In genomic region chr19:25105682-25106081, GRCm38 (mm10) we compare ENCODE assay signal across 27 mouse cellular contexts.
"Had no signal": no experiment of that assay in that cellular context is flagged by ENCODE, and none has a peak within 500 bp of the region (broad histone marks: within the 10 kb centered on the region; RNA-seq: fewer than 3 reads in every experiment).

No protein-coding gene starts in this region.

- H3K36me3 ChIP-seq: heart, embryonic 13.5 days; heart, embryonic 15.5 days; hindbrain, embryonic 13.5 days; hindbrain, embryonic 15.5 days; kidney, embryonic 15.5 days; limb, embryonic 10.5 days; limb, embryonic 12.5 days had no signal

- DNase-seq: gastrocnemius, postnatal 14 days; gastrocnemius, postnatal 36 days; heart, adult 2 months; heart, postnatal 14 days; heart, postnatal 36 days; kidney, adult 11 months; kidney, adult 2 months; kidney, adult 9 months; kidney, postnatal 14 days; kidney, postnatal 36 days; liver; liver, embryonic 13.5 days; liver, postnatal 0 days had no signal

- ATAC-seq: hindbrain, postnatal 0 days; liver, postnatal 0 days had no signal

- H3K4me2 ChIP-seq: heart, embryonic 11.5 days; heart, embryonic 13.5 days; heart, embryonic 15.5 days; hindbrain, embryonic 13.5 days; hindbrain, embryonic 15.5 days; kidney, embryonic 15.5 days; limb, embryonic 12.5 days; liver, embryonic 11.5 days; liver, embryonic 13.5 days; liver, embryonic 15.5 days had no signal

- H3K27me3 ChIP-seq: heart, embryonic 13.5 days; heart, embryonic 15.5 days; hindbrain, embryonic 13.5 days; hindbrain, embryonic 15.5 days; kidney, embryonic 15.5 days; limb, embryonic 12.5 days; liver, embryonic 13.5 days; liver, embryonic 15.5 days had no signal

- H3K4me1 ChIP-seq: heart, embryonic 15.5 days; hindbrain, embryonic 15.5 days; kidney, embryonic 15.5 days; liver, embryonic 15.5 days had no signal

- H3K4me3 ChIP-seq: heart, adult 2 months; heart, embryonic 13.5 days; heart, embryonic 15.5 days; hindbrain, embryonic 13.5 days; hindbrain, embryonic 15.5 days; kidney, embryonic 15.5 days; layer of hippocampus, adult 2 months; left cerebral cortex, adult 2 months; limb, embryonic 10.5 days; limb, embryonic 12.5 days; liver, embryonic 13.5 days; liver, embryonic 15.5 days had no signal

- H3K9ac ChIP-seq: heart, embryonic 13.5 days; heart, embryonic 15.5 days; hindbrain, embryonic 13.5 days; hindbrain, embryonic 15.5 days; kidney, embryonic 15.5 days; limb, embryonic 12.5 days; liver, embryonic 13.5 days; liver, embryonic 15.5 days; liver, postnatal 0 days had no signal

- H3K27ac ChIP-seq: heart, adult 2 months; heart, embryonic 13.5 days; heart, embryonic 15.5 days; hindbrain, embryonic 13.5 days; hindbrain, embryonic 15.5 days; hindbrain, postnatal 0 days; kidney, embryonic 15.5 days; kidney, postnatal 0 days; layer of hippocampus, adult 2 months; left cerebral cortex, adult 2 months; limb, embryonic 10.5 days; limb, embryonic 12.5 days; liver, embryonic 13.5 days; liver, embryonic 15.5 days had no signal

- H3K9me3 ChIP-seq: heart, embryonic 13.5 days; heart, embryonic 15.5 days; hindbrain, embryonic 13.5 days; hindbrain, embryonic 15.5 days; kidney, embryonic 15.5 days; limb, embryonic 10.5 days; liver, embryonic 13.5 days; liver, embryonic 15.5 days had no signal
